Mouse (Mus musculus) liver, embryonic 13.5 days (tissue): Measurements from ENCODE around the gene Gm20929. TPM values are rescaled to one million over a fixed set of nuclear protein-coding genes. Genes with fewer than 3 reads are reported as not detected.
"Not testable (repeated sequence)": the region's sequence is repeated elsewhere in the genome, so short reads cannot be mapped to it uniquely, and the experiment has no call there.

Experiments used
- ATAC-seq: fragments of 200-750 bp; cut with Nextera tagmentation; 2 replicates; pipeline ENCODE4 v1.8.0; 2017; ENCODE audit warnings: low read depth, mild to moderate bottlenecking, moderate number of reproducible peaks, moderate library complexity
- DNase-seq: peaks from one replicate; pipeline ENCODE4 v3.0.0; 2022
- H3K27ac ChIP-seq: fragments of 300-500 bp; sonication (generic); 2 replicates; pipeline ENCODE4 v1.5.1; 2015; ENCODE audit warnings: moderate library complexity, mild to moderate bottlenecking, inconsistent platforms
- H3K27me3 ChIP-seq: fragments of 300-500 bp; sonication (generic); 2 replicates; pipeline ENCODE4 v1.6.1; 2015; ENCODE audit warnings: mild to moderate bottlenecking, inconsistent platforms
- H3K36me3 ChIP-seq: fragments of 300-500 bp; sonication (generic); 2 replicates; pipeline ENCODE4 v1.6.1; 2015; ENCODE audit warnings: mild to moderate bottlenecking, inconsistent platforms
- H3K4me1 ChIP-seq: fragments of 300-500 bp; sonication (generic); replicated peaks from 2 replicates; pipeline ENCODE4 v1.6.1; 2015; ENCODE audit warnings: inconsistent platforms
- H3K4me2 ChIP-seq: fragments of 300-500 bp; sonication (generic); 2 replicates; pipeline ENCODE4 v1.6.1; 2015; ENCODE audit warnings: inconsistent platforms, mild to moderate bottlenecking, moderate library complexity
- H3K4me3 ChIP-seq: fragments of 300-500 bp; sonication (generic); replicated peaks from 2 replicates; pipeline ENCODE4 v1.5.1; 2015; ENCODE audit warnings: mild to moderate bottlenecking, inconsistent platforms
- H3K9ac ChIP-seq: fragments of 300-500 bp; sonication (generic); 2 replicates; pipeline ENCODE4 v1.6.1; 2015; ENCODE audit warnings: mild to moderate bottlenecking, inconsistent platforms
- H3K9me3 ChIP-seq: fragments of 300-500 bp; sonication (generic); replicated peaks from 2 replicates; pipeline ENCODE4 v1.6.1; 2016; ENCODE audit warnings: inconsistent platforms
- WGBS: fragments of 180-500 bp; shearing (Covaris S2); methylation state at CpG from one replicate; pipeline ENCODE4 v1.1.7; 2015; ENCODE audit not compliant: insufficient replicate concordance; 5-methylcytosine and 5-hydroxymethylcytosine counted together
- polyA plus RNA-seq: library from polyadenylated mRNA; unstranded; fragments of >200 nt; fragmentation: Nextera tagmentation; extraction: Ambion mirVana; gene quantifications from 2 replicates; pipeline ENCODE4 v1.2.1, GENCODE M21; 2015

Gene Gm20929
- polyA plus RNA-seq, result not detected in 2 replicates

- not testable (repeated sequence) for DNase-seq, H3K4me3 ChIP-seq, ATAC-seq, H3K9ac ChIP-seq, H3K4me1 ChIP-seq, H3K9me3 ChIP-seq, H3K36me3 ChIP-seq, H3K27ac ChIP-seq, H3K27me3 ChIP-seq, H3K4me2 ChIP-seq
- WGBS, result no CpG with 5 or more reads among the region's 6 CpGs
Observed at GRCm38 (mm10) chrY:53843649-53844048, at the start of gene Gm20929. Gene Gm20929 (plus strand): TSS chrY:53843949.
